Mouse (Mus musculus) cortical plate, adult 2 months (tissue): Measurements from ENCODE around the gene Sacm1l.

Source experiments
- CTCF ChIP-seq: fragments of 200-500 bp; IDR thresholded peaks from 2 replicates; pipeline ENCODE4 v1.5.1; 2011; ENCODE audit warnings: mild to moderate bottlenecking, control low read depth, low read length; ENCODE audit not compliant: insufficient read depth; ENCODE audit errors: extremely low read depth
- POLR2A ChIP-seq: fragments of 200-500 bp; IDR thresholded peaks from 2 replicates; pipeline ENCODE4 v1.6.1; 2011; ENCODE audit warnings: mild to moderate bottlenecking, low read length, control low read depth; ENCODE audit not compliant: insufficient read depth; ENCODE audit errors: extremely low read depth

DNA sequence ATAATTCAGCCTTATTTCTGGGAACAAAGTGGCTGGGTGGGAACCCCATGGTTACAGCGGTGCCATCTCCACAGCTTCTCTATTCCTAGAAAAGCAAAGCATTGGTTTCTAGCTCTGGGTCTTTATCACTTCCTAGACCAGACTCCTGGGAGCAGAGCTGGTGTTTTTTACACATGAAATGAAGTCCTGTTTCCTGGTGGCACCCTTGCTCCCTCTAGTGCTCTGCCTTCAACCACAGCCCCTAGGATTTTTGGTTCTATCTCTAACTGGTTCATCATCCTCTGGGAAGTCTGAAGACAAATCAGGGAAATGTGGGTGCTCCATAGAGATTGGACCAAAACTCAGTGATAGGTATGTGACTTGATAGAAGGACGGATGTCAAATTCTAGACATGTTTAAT is 22.2 kb upstream of the Sacm1l start:
- TF ChIP-seq CTCF: peak; percentile 50
- no peak for TF ChIP-seq POLR2A
